Mouse (Mus musculus): ENCODE data around the gene Lsmem1.

The Lsmem1 gene

DNA sequence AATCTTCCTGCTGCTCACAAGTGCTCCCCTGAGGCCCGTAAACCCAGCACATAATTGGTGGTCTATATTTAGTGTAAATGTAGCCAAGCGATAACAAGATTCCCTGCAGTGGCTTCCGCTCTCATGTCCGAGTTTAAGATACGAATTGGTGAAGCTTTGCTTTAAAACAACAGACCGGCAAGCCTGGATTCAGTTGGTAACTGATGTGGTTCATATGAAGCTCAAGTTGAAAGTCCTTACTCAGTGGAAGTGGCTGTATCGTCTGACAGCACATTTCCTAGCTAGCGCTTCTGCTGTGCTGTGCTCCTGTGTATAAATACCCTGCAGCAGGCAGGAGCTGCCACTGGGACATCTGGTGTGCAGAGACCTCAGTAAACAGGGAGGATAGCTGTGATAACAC lies at the start of gene Lsmem1:
Gene Lsmem1, minus strand, starts transcription at position 189 of the 400 bp plus-strand sequence.
- DNase-seq (ENCODE audit: low spot score), result no peak

DNA sequence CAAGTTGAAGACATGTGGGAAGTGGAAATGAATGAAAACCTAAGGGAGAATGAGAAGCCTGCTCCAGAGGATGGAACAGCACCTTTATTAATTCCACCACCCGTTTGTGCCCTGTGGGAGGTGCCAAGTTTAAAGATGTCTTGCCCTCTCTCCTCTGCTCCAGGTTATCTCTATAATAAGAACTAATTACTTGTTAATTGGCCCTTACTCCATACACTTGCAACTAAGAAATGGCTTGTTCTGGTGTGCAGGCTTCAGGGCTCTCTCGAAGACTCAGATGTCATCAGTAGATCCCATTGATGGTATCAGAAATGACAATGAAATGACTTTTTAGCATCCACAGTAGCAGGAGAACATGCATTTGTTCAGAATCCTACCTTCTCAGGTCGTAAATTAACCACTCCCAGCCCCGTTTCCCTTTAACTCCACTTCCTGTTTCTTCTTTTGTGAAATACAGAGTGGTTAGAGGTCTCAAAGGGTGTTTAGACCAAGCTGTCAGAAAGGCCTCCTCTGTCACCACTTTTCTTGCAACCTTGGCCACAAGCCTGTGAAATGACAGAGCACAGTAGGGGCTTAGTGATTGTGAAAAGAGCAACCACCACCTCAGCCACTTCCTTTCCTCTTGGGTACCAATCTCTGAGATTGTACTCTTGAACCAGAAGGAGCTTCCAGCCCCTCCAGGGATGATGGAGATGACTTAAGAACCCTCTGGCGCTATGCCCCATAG lies 49.3 kb upstream of the Lsmem1 start, which contains the start of gene Ifrd1:
Gene Ifrd1, minus strand, starts transcription at position 51 of the 727 bp plus-strand sequence.
- DNase-seq (ENCODE audit: low spot score), result no peak

DNA sequence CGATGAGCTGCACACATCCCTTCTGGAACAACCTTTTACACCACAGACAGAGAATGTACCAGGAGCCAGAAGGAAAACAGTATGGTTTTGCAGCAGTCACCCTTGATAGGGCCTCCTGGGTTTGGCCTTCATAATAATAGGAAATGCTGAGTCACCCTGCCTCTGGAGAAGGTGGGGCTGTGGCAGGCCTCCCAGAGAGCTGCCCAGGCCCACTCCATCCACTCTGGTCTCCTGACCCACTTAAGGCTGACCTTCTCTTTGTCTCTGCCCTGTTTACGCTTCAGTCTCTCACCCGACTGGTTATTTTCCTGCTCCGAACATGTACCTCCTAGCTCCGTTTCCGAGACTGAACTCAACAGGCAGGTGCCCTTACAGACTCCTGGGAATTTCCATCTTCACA lies 48.7 kb upstream of the Lsmem1 start:
- DNase-seq (ENCODE audit: low spot score), result peak; percentile 65

- DNase-seq (ENCODE audit: low spot score), result no peak
Observed at GRCm38 (mm10) chr12:40247384-40247783, 48.1 kb upstream of the Lsmem1 start.

- DNase-seq (ENCODE audit: low spot score), result no peak
Observed at GRCm38 (mm10) chr12:40245434-40245970, 46.2 kb upstream of the Lsmem1 start.

DNA sequence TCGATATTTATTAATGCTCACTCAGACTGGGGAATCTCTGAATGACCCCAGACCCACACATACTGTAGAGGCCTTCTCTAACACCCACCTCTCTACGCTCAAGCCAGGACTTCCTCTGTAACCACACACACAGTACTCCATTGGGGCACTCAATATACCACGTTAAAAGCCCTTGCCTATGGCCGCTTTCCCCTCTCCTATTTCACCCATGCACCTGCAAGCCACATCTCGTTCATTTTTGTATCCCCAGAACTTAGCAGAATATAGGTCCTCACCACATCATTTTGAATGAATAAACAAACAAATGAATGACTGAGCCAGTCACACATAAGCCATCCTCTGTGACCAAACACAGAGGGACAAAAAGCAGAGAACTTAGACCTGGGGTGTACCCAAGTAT lies 45.6 kb upstream of the Lsmem1 start:
- no peak for DNase-seq (ENCODE audit: low spot score)

GRCm38 (mm10) chr12:40243821-40244221 lies 44.5 kb upstream of the Lsmem1 start:
- no peak for DNase-seq (ENCODE audit: low spot score)

DNA sequence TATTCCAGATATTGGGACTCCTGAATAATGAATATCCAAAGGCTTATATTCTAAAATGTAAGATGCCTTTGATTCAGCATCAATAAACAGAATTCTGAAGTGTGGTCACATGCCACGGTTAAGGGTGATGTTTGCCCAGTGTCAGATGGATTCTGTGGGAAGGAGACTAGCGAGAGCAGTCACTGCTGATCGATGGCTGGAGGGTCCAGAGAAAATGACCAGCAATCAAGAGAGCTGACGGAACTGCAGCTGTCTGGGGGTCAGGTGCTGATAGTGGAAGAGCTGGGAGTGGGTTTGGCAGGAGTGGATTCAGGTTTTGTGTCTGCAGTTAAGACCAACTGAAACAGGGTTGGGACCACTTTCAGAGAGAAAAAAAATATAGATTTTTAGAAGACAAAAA lies 44.0 kb upstream of the Lsmem1 start:
- no peak for DNase-seq (ENCODE audit: low spot score)

DNA sequence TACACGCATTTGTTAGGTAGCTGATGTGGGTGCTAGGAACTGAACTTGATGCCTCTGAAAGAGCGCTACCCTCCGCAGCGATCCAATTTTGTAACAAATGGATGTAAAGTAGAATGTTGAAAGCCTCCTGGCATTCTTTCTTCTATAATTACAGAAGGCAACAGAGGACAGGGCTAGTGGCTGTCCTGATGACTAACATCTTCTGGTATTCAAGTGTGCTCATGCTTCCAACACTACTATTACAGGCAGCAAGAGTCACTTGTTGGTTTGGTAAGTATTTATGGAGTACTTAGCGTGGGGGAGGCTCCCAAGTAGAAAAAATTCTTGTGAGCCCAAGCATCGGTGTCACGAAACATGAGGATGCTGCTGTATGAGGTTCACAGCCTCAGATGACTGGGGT lies 39.9 kb upstream of the Lsmem1 start:
- DNase-seq (ENCODE audit: low spot score), result no peak

DNA sequence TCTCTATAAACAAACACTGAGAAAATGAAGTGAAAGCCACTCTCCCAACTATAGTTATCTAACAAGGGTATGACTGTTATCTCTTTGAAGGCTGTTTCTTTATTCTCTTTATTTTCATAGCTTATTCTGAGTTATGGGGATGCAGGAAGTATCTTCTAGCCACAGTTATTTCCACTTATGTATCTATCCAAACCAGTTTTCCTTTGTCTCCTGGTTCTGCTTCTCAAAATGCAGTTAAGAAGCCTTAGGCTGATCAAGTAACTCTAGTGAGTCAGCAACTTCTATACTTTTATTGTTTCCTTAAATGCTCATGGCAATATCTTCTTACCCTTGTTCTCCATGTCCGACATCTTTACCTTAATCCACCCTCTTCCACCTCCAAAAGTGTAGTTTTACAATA lies 32.9 kb upstream of the Lsmem1 start:
- DNase-seq (ENCODE audit: low spot score), result no peak

- DNase-seq (ENCODE audit: low spot score), result no peak
Observed at GRCm38 (mm10) chr12:40231632-40232031, 32.3 kb upstream of the Lsmem1 start.

DNA sequence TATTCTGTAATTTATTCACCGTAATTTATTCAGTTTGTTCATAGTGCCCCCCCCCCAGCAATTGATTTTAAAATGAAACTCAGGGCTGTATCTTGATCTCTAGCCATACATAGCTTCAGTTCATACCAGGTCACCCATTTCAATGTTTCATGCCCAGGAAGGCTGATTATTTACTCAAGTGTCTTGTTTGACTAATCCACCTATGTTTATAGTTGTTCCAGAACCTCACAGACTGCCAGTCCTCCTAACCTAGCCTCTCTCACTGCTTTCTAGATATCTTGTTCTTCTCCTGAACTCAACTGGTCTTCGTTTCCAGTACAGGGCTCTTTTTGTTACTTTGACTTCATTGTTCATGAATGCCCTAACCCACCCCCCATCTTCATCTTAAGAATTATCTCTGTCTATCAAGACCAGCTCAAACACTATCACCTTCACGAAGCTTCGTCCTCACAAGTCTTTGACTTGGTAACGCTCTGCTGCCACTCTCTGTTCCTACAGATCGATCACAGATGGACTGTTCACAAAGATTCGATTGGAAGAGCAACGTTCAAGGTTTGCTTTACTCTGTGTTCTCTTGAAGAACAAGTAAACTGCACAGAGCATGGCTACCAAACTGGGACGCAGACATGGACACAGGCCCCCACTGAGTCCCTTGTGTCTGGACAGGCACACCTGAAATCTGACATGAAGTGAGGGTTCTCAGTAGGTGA lies 25.0 kb upstream of the Lsmem1 start:
- no peak for DNase-seq (ENCODE audit: low spot score)

DNA sequence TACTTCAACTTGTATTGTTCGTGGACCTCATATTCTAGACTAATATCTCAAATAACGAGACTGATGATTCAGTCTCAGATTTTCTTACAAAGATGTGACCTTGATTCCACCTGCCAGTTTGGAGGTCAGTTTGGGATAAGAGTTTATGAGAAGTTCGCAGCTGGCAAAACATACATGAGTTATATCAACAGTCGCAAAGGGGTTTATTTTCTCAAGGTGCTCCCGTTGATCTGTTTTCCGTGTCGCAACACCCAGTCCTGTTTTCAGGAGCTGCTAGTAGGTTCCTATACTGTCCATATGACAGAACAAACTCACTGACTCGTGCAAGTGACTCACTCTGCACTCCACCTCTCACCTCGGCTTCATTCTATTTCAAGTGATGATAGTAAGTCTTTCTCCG lies 24.4 kb upstream of the Lsmem1 start:
- no peak for DNase-seq (ENCODE audit: low spot score)

- peak; percentile 97 for DNase-seq (ENCODE audit: low spot score)
Observed at GRCm38 (mm10) chr12:40223082-40223619, 23.9 kb upstream of the Lsmem1 start.

DNA sequence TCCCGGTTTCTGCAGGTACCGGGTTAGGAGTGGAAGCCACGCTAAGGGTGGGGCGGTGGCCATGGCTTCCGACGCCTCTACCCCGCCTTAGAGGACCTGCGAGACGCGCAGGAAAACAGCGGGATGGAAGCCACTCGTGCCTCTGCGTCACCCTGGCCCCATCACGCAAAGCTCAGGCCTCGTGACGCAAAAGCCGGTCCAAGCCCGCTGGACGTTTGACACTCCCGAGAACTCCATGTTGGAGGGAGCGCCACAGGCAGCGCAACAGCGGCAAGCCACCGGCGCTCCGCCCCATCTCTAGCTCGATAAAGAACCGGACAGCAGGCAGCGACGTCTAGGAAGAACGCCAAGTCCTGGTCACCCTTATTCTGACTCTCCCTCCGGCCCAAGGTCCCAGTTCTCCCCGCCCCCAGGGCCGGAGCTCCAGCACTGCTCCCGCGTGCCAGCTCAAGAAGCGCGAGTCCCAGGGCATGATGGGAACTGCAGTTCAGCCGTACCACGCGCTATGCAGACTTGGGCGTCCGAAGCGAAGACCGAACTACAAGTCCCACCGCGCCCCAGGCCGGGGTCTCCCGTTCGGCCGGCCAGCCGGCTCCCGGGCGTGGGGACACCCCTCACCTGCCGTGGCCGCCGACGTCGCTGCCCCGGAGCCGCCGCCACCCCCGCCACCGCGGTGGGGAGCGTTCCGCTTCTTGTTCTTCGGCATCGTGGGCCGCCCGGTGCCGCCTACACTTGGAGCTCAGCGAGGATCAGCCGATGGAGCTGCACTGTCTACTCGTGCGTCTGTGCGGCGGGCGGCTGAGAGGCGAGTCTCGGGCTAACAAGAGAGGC lies 23.2 kb upstream of the Lsmem1 start:
- peak; percentile 85 for DNase-seq (ENCODE audit: low spot score)

- DNase-seq (ENCODE audit: low spot score), result no peak
Observed at GRCm38 (mm10) chr12:40221611-40222010, 22.3 kb upstream of the Lsmem1 start.

DNA sequence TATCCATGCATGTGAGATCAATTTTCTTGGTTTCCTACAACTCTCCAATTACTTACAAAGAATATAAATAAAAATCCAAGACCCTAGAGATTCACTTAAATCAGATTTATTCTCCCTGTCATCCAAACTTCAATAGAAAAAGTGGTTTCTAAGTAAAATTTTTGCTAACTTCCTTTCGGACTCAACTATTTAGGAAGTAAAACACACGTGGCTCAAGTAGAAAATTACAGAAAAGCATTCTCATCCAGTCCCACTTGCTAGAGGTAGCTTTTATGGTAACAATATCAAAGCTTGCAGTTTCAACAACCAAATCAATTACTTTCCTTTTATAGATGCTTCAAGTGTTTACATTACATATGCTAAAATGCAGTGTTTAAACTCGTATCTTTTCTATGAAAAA lies 21.6 kb upstream of the Lsmem1 start:
- no peak for DNase-seq (ENCODE audit: low spot score)

DNA sequence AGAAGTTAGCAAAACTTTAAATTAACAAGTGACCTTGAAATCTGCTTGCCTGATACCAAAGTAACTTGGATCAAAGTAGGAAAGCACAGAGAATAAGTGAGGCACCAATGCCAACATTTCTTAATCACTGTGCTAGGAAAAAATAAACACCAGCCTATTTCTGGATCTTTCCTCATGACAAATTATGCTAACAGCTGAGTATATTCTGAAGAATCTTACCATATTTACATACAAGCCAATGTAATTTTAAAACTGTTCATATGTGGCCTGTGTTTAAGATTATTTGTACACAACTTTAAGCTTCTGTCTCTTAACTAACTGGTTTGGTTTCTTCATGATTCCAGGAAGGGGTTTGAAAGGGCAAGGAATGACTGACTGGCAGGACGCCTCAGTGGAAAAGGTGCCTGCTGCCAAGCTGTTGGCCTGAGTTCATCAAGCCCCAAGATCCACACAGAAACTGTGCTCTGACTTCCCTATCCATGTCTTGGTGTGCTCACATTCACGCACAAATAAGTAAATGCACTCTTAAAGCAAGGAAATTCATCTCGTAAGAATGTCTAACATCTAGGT lies 20.8 kb upstream of the Lsmem1 start:
- no peak for DNase-seq (ENCODE audit: low spot score)

- DNase-seq (ENCODE audit: low spot score), result no peak
Observed at GRCm38 (mm10) chr12:40218430-40218945, 19.2 kb upstream of the Lsmem1 start.

DNA sequence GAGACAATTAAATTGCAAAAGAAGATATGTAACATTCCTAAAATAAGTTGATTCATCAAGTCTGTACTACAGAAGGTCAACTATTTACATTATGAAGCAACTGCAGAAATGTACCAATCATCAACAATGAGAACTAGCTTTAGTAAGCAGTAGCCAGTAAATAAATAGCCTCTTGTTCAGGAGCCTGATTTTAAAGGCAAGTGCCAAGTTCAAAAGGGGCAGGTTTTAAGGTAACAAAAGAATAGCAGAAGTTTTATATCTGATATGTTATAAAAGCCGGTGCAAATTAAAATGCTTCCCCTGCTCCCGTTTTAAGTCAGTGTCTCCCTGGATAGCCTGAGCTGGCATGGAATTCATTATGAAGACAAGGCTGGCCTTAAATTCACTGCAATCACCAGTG lies 18.5 kb upstream of the Lsmem1 start:
- DNase-seq (ENCODE audit: low spot score), result no peak

Data from c-Kit-positive CD71-positive TER-119-positive erythroid progenitor cells, embryonic 14.5 days (primary cell).